Mouse (Mus musculus): Measurements from ENCODE around the gene Ier5.

The Ier5 gene

GRCm38 (mm10) chr1:155082158-155082964 lies 17.1 kb downstream of the Ier5 start:
- no peak for ATAC-seq (ENCODE audit: insufficient number of reproducible peaks, low FRiP score, low TSS enrichment)

- ATAC-seq (ENCODE audit: insufficient number of reproducible peaks, low FRiP score, low TSS enrichment): no peak
Observed at GRCm38 (mm10) chr1:155077675-155078074, 21.8 kb downstream of the Ier5 start.

- ATAC-seq (ENCODE audit: insufficient number of reproducible peaks, low FRiP score, low TSS enrichment): no peak
Observed at GRCm38 (mm10) chr1:155075856-155076255, 23.6 kb downstream of the Ier5 start.

- no peak for ATAC-seq (ENCODE audit: insufficient number of reproducible peaks, low FRiP score, low TSS enrichment)
Observed at GRCm38 (mm10) chr1:155074856-155075255, 24.6 kb downstream of the Ier5 start.

- no peak for ATAC-seq (ENCODE audit: insufficient number of reproducible peaks, low FRiP score, low TSS enrichment)
Observed at GRCm38 (mm10) chr1:155073905-155074304, 25.5 kb downstream of the Ier5 start.

GRCm38 (mm10) chr1:155073133-155073532 lies 26.3 kb downstream of the Ier5 start:
- no peak for ATAC-seq (ENCODE audit: insufficient number of reproducible peaks, low FRiP score, low TSS enrichment)

- ATAC-seq (ENCODE audit: insufficient number of reproducible peaks, low FRiP score, low TSS enrichment): no peak
Observed at GRCm38 (mm10) chr1:155071287-155071876, 28.1 kb downstream of the Ier5 start.

- ATAC-seq (ENCODE audit: insufficient number of reproducible peaks, low FRiP score, low TSS enrichment): no peak
Observed at GRCm38 (mm10) chr1:155070561-155071286, 28.7 kb downstream of the Ier5 start.

GRCm38 (mm10) chr1:155069696-155070095 lies 29.7 kb downstream of the Ier5 start:
- ATAC-seq (ENCODE audit: insufficient number of reproducible peaks, low FRiP score, low TSS enrichment): no peak

- ATAC-seq (ENCODE audit: insufficient number of reproducible peaks, low FRiP score, low TSS enrichment): no peak
Observed at GRCm38 (mm10) chr1:155066196-155066595, 33.2 kb downstream of the Ier5 start.

GRCm38 (mm10) chr1:155065068-155065701 lies 34.3 kb downstream of the Ier5 start:
- ATAC-seq (ENCODE audit: insufficient number of reproducible peaks, low FRiP score, low TSS enrichment): no peak

- no peak for ATAC-seq (ENCODE audit: insufficient number of reproducible peaks, low FRiP score, low TSS enrichment)
Observed at GRCm38 (mm10) chr1:155064649-155065048, 34.8 kb downstream of the Ier5 start.

- no peak for ATAC-seq (ENCODE audit: insufficient number of reproducible peaks, low FRiP score, low TSS enrichment)
Observed at GRCm38 (mm10) chr1:155064111-155064510, 35.3 kb downstream of the Ier5 start.

- ATAC-seq (ENCODE audit: insufficient number of reproducible peaks, low FRiP score, low TSS enrichment): peak; percentile 86
Observed at GRCm38 (mm10) chr1:155062963-155063362, 36.5 kb downstream of the Ier5 start.

GRCm38 (mm10) chr1:155062057-155062456 lies 37.4 kb downstream of the Ier5 start:
- ATAC-seq (ENCODE audit: insufficient number of reproducible peaks, low FRiP score, low TSS enrichment): no peak

GRCm38 (mm10) chr1:155060832-155061801 lies 38.3 kb downstream of the Ier5 start:
- ATAC-seq (ENCODE audit: insufficient number of reproducible peaks, low FRiP score, low TSS enrichment): no peak

GRCm38 (mm10) chr1:155060261-155060660 lies 39.2 kb downstream of the Ier5 start:
- no peak for ATAC-seq (ENCODE audit: insufficient number of reproducible peaks, low FRiP score, low TSS enrichment)

GRCm38 (mm10) chr1:155059505-155059904 lies 39.9 kb downstream of the Ier5 start:
- no peak for ATAC-seq (ENCODE audit: insufficient number of reproducible peaks, low FRiP score, low TSS enrichment)

GRCm38 (mm10) chr1:155058099-155059012 lies 41.1 kb downstream of the Ier5 start:
- ATAC-seq (ENCODE audit: insufficient number of reproducible peaks, low FRiP score, low TSS enrichment): no peak
